Mouse (Mus musculus) erythroblast, embryonic 14.5 days (primary cell): ENCODE measurements at regions not wholly inside any gene's neighbourhood (a gene's known extent, or its start where the extent isn't known, plus 50 kb on each side); places are given as distances from the start of the nearest gene placed in this dataset.

Experiments
- GATA1 ChIP-seq: IDR thresholded peaks from 2 replicates; pipeline ENCODE4 v1.6.1; 2012; ENCODE audit warnings: low read length, inconsistent platforms, mixed read lengths
- TAL1 ChIP-seq: IDR thresholded peaks from 3 replicates; pipeline ENCODE4 v1.6.1; 2012; ENCODE audit warnings: low read length, inconsistent platforms, mixed read lengths

DNA sequence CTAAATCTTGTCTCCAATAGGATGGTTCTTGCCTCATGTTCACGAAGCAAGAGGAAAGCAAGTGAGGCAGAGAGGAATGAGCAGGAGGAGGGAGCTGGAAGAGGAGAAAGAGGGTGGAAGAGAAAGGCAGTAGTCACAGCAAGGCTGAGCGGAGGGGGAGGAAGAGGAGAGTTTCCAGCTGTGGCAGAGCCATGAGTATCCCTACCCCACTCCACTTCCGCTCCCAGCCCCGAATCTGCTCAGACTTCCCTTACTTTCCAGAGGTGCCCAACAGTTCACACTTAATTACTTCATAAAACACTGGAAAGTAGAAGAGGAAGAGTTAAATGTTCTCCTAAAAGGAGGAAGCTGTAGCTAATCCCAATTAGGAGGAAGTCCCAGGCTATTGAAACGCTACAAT is 111.6 kb upstream of the Irx6 start:
- TF ChIP-seq TAL1 (no peak), GATA1 (no peak)
